Mouse (Mus musculus) spleen, adult 2 months (tissue): ENCODE measurements around the gene Ccdc93.

Experiments used
- CTCF ChIP-seq: fragments of 200-500 bp; IDR thresholded peaks from 2 replicates; pipeline ENCODE4 v1.5.1; 2011; ENCODE audit warnings: mild to moderate bottlenecking, inconsistent platforms; ENCODE audit not compliant: insufficient read depth, insufficient read length, insufficient replicate concordance; ENCODE audit errors: extremely low read depth
- POLR2A ChIP-seq: fragments of 200-500 bp; IDR thresholded peaks from 2 replicates; pipeline ENCODE4 v1.6.1; 2011; ENCODE audit warnings: low read depth, low read length, inconsistent platforms

DNA sequence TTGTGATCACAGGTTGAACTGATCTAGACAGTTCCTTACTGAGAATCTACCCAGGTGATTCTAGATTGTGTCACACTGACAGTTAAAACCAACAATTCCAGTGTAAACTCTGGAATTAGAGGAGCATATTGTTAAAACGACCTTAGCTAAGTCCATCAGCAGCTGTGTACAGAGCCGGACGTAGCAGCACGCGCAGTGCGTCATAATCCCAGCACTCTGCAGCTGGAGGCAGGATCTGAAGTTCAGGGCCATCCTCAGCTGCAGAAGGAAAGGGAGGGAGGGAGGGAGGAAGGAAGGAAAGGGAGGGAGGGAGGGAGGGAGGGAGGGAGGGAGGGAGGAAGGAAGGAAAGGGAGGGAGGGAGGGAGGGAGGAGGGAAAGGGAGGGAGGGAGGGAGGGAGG is 24.1 kb downstream of the Ccdc93 start:
- TF ChIP-seq CTCF (no peak), POLR2A (no peak)
